Mouse (Mus musculus): ENCODE results near the gene Cant1. TPM values are rescaled to one million over a fixed set of nuclear protein-coding genes. Genes with fewer than 3 reads are reported as not detected.

Cant1 gene
- total RNA-seq, 2 experiments from 2014 or later = 37.9 to 41.0 TPM

GRCm38 (mm10) chr11:118428460-118428868 lies 9.6 kb upstream of the Cant1 start:
- intact Hi-C loops (cut with DNase I) = no loop called here
- no peak for DNase-seq (ENCODE audit: extremely low spot score in 1 of 2, low spot score in 2 of 2)
- Histone ChIP-seq H3K4me3 (peak overlapping the region; percentile 21; the same call in 1 of the 2 replicates), H3K27ac (no peak overlapping the region)
- no peak for TF ChIP-seq CTCF (IDR thresholded peaks at IDR 0.05)

- Histone ChIP-seq H3K27ac (no peak within 1 kb of the TSS), H3K4me3 (peak within 1 kb of the TSS; percentile 21; the same call in 1 of the 2 replicates)
- intact Hi-C loops (cut with DNase I) = no loop called here
- no peak for TF ChIP-seq CTCF (IDR thresholded peaks at IDR 0.05)
- DNase-seq (ENCODE audit: extremely low spot score in 1 of 2, low spot score in 2 of 2) = no peak
Measured at GRCm38 (mm10) chr11:118427986-118428385, 9.1 kb upstream of the Cant1 start, which contains the start of gene C1qtnf1. Gene C1qtnf1 (plus strand): TSS chr11:118428203.

DNA sequence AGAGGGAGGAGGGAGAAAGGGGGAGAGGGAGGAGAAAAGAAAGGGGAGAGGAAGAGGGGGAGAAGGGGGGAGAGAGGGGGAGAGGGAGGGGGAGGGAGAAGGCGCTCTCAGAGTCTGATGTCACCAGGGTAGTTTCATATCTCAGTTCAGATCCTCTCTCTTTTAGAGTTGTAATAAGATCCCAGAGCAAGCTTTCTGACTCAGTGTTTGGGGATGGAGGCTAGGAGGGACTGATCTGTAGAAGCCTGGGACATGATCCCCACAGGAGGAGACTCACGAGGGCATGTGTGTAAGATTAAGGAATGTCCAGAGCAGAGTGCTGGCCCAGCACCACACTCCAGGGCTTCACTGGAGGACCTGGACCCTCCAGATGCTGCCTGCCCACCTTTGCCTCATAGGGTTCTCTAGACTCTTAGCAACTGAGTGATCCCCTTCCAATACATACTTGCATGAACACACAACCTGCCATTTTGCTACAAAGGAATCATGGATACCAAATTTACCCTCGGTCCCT lies 8.4 kb upstream of the Cant1 start:
- Histone ChIP-seq H3K4me3 (no peak overlapping the region), H3K27ac (no peak overlapping the region)
- DNase-seq (ENCODE audit: extremely low spot score in 1 of 2, low spot score in 2 of 2) = no peak
- intact Hi-C loops (cut with DNase I) = no loop called here
- no peak for TF ChIP-seq CTCF (IDR thresholded peaks at IDR 0.05)

DNA sequence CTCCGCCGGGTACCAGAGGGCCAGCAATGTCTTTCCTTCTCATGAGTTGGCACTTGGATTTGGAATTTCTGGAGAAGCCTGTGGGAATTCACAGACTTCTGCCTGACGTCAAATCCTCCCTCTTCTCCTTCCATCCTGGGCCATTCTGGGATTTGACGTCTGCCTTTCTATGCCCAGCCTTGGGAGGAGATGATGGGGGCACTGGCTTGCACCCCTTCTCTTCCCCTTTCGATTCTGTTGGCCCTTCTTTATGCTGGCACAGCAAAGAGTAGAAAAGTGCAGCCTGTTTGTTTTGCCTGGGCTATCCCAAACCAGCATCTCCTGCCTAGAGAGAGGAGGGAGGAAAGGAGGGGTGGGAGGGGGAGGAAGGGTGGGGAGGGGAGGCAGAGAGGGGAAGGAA lies 7.9 kb upstream of the Cant1 start:
- no peak overlapping the region for H3K4me3 ChIP-seq
- intact Hi-C loops (cut with DNase I) = no loop called here
- DNase-seq (ENCODE audit: extremely low spot score in 1 of 2, low spot score in 2 of 2) = no peak
- TF ChIP-seq CTCF (IDR thresholded peaks at IDR 0.05) = no peak
- H3K27ac ChIP-seq = no peak overlapping the region

GRCm38 (mm10) chr11:118424621-118425335 lies 5.9 kb upstream of the Cant1 start:
- DNase-seq (ENCODE audit: extremely low spot score in 1 of 2, low spot score in 2 of 2) = no peak
- no peak overlapping the region for H3K27ac ChIP-seq
- no peak overlapping the region for H3K4me3 ChIP-seq
- intact Hi-C loops (cut with DNase I) = no loop called here
- TF ChIP-seq CTCF (IDR thresholded peaks at IDR 0.05) = no peak; the same call in 1 of the 2 replicates

DNA sequence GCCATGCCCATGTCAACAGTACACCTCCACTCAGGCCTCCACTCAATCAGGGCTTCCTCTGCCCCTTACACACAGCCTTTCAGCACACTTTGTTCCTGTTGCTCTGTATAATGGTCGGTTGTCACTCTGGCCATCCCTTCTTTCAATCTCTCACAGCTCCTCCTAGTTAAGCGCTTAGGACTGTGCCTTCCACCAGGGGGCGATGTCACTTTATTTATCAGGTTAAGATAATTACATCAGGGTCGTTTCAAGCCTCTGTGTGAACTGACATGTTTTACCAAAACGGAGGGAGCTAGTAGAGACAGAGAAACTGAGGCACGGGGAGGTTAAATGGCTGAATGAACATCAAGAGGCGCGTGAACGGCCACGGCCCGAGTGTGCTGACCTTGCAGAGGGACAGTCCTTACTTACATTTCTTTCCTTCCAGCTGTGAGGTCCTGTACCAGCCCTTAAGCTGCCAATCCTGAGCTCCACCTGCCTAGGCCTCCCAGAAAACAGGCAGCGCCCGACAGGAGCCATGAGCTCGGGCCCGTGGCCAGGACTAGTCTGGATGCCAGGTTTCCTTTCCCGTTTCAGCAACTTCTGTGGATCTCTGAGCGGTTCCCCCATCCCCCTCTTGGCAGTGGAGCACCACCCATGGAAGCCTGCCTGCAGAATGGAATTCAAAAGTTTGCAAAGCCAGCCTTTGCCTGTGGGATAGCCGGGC lies 4.5 kb upstream of the Cant1 start:
- peak; percentile 71 to 72 for DNase-seq (ENCODE audit: extremely low spot score in 1 of 2, low spot score in 2 of 2)
- intact Hi-C loops (cut with DNase I) = loop anchor here (1.0 to 2.0 kb wide), 2 partner anchors 20 to 315 kb away; no protein-coding TSS in a partner anchor
- H3K4me3 ChIP-seq = peak overlapping the region; percentile 31; the same call in 1 of the 2 replicates
- TF ChIP-seq CTCF (IDR thresholded peaks at IDR 0.05) = peak; percentile 81
- peak overlapping the region; percentile 72; the same call in 1 of the 2 replicates for H3K27ac ChIP-seq

DNA sequence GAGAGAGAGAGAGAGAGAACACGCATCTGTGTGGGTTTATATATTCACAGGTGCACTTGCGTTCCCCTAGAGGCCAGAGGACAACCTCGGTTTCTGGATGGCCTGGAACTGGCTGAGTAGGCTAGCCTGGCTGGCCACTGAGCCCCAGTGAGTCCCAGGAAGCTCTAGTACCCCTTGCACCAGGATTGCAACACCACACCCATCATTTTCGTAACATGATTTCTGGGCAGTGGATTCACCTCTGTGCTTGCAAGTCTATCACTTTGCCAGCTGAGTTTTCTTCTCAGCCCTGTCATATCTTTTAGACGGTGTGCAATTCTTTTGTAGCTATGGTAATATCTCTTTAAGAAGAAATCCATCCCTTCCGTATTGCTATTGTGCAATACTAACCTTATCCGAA lies 1.4 kb upstream of the Cant1 start:
- DNase-seq (ENCODE audit: extremely low spot score in 1 of 2, low spot score in 2 of 2) = no peak
- intact Hi-C loops (cut with DNase I) = no loop called here
- Histone ChIP-seq H3K27ac (no peak overlapping the region), H3K4me3 (no peak overlapping the region)
- no peak for TF ChIP-seq CTCF (IDR thresholded peaks at IDR 0.05)

DNA sequence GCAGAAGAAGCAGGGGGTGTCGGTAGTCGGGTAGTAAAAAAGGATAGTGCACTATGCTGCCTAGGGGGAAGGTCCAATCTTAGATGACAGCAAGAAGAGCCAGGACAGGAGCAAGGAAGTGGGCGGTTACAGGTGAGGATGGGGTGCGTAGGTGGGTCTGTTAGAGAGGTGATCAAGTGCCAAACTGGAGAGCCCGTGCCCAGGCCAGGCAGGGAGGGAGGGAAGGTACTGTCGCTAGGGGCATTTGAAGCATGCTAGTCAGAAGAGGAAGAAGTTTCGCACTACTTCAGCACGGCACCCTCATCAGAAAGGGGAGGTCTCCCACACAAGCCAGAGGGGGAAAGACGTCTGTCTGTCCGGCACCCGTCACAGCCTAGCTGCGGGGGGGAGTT lies 448 bp downstream of the Cant1 start:
- intact Hi-C loops (cut with DNase I) = no loop called here
- H3K27ac ChIP-seq = peak overlapping the region; percentile 94
- H3K4me3 ChIP-seq = peak overlapping the region; percentile 81
- no peak for TF ChIP-seq CTCF (IDR thresholded peaks at IDR 0.05)
- no peak for DNase-seq (ENCODE audit: extremely low spot score in 1 of 2, low spot score in 2 of 2)

DNA sequence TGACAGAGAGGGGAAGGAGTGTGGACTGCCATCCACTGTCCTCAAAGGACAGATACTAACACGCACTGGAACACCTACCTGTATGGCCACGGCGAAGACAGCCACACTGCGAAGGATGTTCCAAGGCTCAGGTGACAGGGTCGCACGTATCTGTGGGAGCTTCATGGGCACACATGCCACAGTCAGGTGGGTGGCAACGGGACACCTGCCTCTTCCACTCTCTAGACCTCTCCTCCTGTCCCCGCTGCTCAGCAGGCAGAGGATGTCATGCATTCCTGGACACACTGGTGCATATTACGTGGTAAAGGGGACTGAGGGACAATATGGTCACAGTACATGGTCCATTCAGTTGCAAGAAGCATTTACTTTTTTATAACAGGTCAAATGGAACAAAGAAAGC lies 1.4 kb downstream of the Cant1 start:
- intact Hi-C loops (cut with DNase I) = no loop called here
- TF ChIP-seq CTCF (IDR thresholded peaks at IDR 0.05) = no peak
- Histone ChIP-seq H3K4me3 (peak overlapping the region; percentile 81; the same call in 1 of the 2 replicates), H3K27ac (no peak overlapping the region)
- DNase-seq (ENCODE audit: extremely low spot score in 1 of 2, low spot score in 2 of 2) = no peak

DNA sequence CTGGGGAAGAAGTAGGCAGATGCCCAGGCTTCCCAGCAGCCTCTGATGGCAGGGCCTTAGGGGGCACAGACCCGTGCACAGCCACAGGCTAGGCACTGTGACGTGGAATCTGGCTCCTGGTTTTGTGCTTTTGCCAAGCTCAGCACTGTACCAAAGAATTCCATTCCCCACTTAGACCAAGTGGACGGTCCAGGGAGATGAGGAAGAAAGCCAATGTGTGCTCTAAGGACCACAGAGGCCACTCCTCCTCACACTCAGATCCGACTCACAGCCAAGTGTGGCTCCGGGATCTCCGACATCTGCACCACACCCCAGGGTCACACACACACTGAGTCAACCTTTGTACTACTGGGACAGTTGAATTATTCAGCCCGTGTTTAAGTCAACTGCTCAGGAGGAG lies 2.8 kb downstream of the Cant1 start:
- TF ChIP-seq CTCF (IDR thresholded peaks at IDR 0.05) = no peak
- DNase-seq (ENCODE audit: extremely low spot score in 1 of 2, low spot score in 2 of 2) = no peak
- Histone ChIP-seq H3K4me3 (no peak overlapping the region), H3K27ac (no peak overlapping the region)
- intact Hi-C loops (cut with DNase I) = no loop called here

GRCm38 (mm10) chr11:118415630-118416029 lies 3.3 kb downstream of the Cant1 start:
- no peak for TF ChIP-seq CTCF (IDR thresholded peaks at IDR 0.05)
- Histone ChIP-seq H3K27ac (no peak overlapping the region), H3K4me3 (no peak overlapping the region)
- intact Hi-C loops (cut with DNase I) = no loop called here
- no peak for DNase-seq (ENCODE audit: extremely low spot score in 1 of 2, low spot score in 2 of 2)

DNA sequence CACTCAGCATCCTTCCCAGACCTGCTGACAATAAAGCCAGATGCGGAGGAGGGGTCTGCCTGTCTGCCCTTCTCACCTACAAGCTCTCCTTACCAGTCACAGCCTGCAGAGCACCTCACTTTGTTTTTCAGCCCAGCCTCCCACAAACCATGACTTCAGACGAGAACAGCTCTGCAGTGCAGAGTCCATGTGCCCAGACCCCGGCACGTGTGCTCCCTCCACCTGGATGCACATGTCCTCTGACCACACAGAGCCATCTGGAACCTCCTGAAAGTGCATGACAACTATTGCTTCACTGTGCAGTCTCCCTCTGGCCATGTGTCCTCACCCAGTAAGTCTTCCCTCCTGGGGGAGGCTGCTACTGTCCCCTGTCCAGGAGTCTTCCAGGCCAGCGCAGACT lies 4.6 kb downstream of the Cant1 start:
- Histone ChIP-seq H3K27ac (no peak overlapping the region), H3K4me3 (no peak overlapping the region)
- no peak for DNase-seq (ENCODE audit: extremely low spot score in 1 of 2, low spot score in 2 of 2)
- TF ChIP-seq CTCF (IDR thresholded peaks at IDR 0.05) = no peak
- intact Hi-C loops (cut with DNase I) = no loop called here
